Mouse (Mus musculus) limb, embryonic 14.5 days (tissue): ENCODE measurements around the gene Cnpy1. TPM values are rescaled to one million over a fixed set of nuclear protein-coding genes. Genes with fewer than 3 reads are reported as not detected.

Experiments used
- ATAC-seq: fragments of 200-750 bp; cut with Nextera tagmentation; 2 replicates; pipeline ENCODE4 v1.8.0; 2017; ENCODE audit warnings: low read depth, moderate number of reproducible peaks, moderate TSS enrichment; ENCODE audit not compliant: low FRiP score
- DNase-seq: peaks from one replicate; pipeline ENCODE4 v3.0.0-alpha.2; 2015; ENCODE audit warnings: low spot score
- H3K27ac ChIP-seq: fragments of 300-500 bp; sonication (generic); replicated peaks from 2 replicates; pipeline ENCODE4 v1.5.1; 2014; ENCODE audit warnings: low read depth, mild to moderate bottlenecking, low read length, moderate library complexity, mixed read lengths
- H3K27me3 ChIP-seq: fragments of 300-500 bp; sonication (generic); 2 replicates; pipeline ENCODE4 v1.6.1; 2014; ENCODE audit warnings: low read length, mixed read lengths; ENCODE audit not compliant: control insufficient read depth, insufficient read depth
- H3K36me3 ChIP-seq: fragments of 300-500 bp; sonication (generic); 2 replicates; pipeline ENCODE4 v1.6.1; 2014; ENCODE audit warnings: mild to moderate bottlenecking, low read length, moderate library complexity, mixed read lengths; ENCODE audit not compliant: control insufficient read depth, insufficient read depth
- H3K4me1 ChIP-seq: fragments of 300-500 bp; sonication (generic); 2 replicates; pipeline ENCODE4 v1.6.1; 2014; ENCODE audit warnings: antibody characterized with exemption, low read length, mixed read lengths; ENCODE audit not compliant: control insufficient read depth, insufficient read depth
- H3K4me2 ChIP-seq: fragments of 300-500 bp; sonication (generic); replicated peaks from 2 replicates; pipeline ENCODE4 v1.6.1; 2014; ENCODE audit warnings: low read depth, mild to moderate bottlenecking, low read length, moderate library complexity; ENCODE audit not compliant: severe bottlenecking
- H3K4me3 ChIP-seq: fragments of 300-500 bp; sonication (generic); replicated peaks from 2 replicates; pipeline ENCODE4 v1.5.1; 2014; ENCODE audit warnings: low read length
- H3K9ac ChIP-seq: fragments of 300-500 bp; sonication (generic); 2 replicates; pipeline ENCODE4 v1.6.1; 2014; ENCODE audit warnings: mild to moderate bottlenecking, low read depth, low read length, moderate library complexity; ENCODE audit not compliant: severe bottlenecking
- H3K9me3 ChIP-seq: fragments of 300-500 bp; sonication (generic); 2 replicates; pipeline ENCODE4 v1.6.1; 2016; ENCODE audit warnings: low read length; ENCODE audit not compliant: control insufficient read depth
- POLR2A ChIP-seq: fragments of 200-500 bp; IDR thresholded peaks from 2 replicates; pipeline ENCODE4 v1.8.0; 2012; ENCODE audit warnings: inconsistent platforms, mild to moderate bottlenecking, moderate library complexity, borderline replicate concordance; ENCODE audit not compliant: insufficient read depth, insufficient read length; ENCODE audit errors: extremely low read depth
- WGBS: fragments of 180-500 bp; shearing (Covaris S2); extraction: QIAGEN DNeasy Blood & Tissue Kit; methylation state at CpG from one replicate; pipeline ENCODE4 v1.1.7; 2014; 5-methylcytosine and 5-hydroxymethylcytosine counted together
- polyA plus RNA-seq, 2 experiments: library from polyadenylated mRNA; depleted of rRNA in 1 of 2; stranded (reverse) in 1 of 2; unstranded in 1 of 2; fragments of >200 nt; fragmentation: Nextera tagmentation in 1 of 2; extraction: Ambion mirVana in 1 of 2; gene quantifications; 2 replicates each; pipeline versions ENCODE4 v1.2.1 to v1.2.3; 2012 to 2014

Cnpy1 gene
- polyA plus RNA-seq, 2 experiments: 0.26 TPM; not detected in 1

GRCm38 (mm10) chr5:28210591-28211550, 34.7 kb downstream of the Cnpy1 start:
- Histone ChIP-seq H3K36me3 (no peaks in the 10 kb centered on the region), H3K4me2 (no peak overlapping the region), H3K4me3 (no peak overlapping the region), H3K9me3 (no peaks in the 10 kb centered on the region), H3K27me3 (peaks cover 86% of the 10 kb centered on the region), H3K4me1 (peaks cover 6% of the 10 kb centered on the region; the same call in 1 of the 2 replicates), H3K9ac (no peak overlapping the region), H3K27ac (no peak overlapping the region)
- DNase-seq: no peak
- ATAC-seq: no peak
- no peak for TF ChIP-seq POLR2A
- 1% methylated on average over 29 of the region's 29 CpGs for WGBS

DNA sequence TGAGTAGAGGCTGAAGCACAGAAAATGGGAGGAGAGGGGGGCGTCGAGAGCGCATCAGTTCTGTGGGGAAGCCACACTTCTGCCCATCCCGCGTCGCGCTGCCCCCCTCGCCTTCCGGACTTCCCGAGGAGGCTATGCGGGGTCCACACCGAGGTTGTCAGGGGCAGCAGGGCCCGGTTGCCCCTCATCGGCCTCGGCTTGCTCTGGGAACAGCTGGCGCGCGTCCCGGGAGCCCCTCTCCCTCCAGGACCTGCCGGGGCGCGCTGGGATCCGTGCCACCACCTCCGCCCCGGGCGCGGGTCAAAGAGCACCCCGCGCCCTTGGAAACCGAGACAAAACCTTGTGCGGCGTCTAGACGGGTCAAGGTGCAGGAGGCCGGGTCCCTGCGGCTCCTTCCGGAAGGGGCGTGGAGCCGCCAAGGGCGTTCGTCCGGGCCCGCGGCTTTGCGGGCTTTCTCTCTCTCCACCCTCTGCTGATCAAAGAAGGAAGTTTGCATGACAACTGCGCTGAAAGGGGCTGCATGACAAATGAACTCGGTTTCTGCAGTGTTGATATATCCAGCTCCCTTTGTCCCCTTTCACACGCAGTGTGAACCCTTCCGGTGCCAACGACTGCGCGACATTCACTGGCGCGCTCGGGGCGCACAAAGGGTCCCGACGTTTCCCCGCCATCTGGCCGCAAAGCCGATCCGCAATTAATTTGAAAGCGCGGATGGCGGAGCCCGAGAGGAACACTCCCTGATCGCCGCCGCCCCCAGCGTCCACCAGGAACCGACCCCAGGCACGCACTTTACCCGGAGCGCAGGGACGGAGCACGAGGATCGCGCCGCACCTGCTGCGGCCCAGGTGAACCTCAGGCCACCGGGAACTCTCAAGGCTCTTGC, 35.8 kb downstream of the Cnpy1 start:
- no peaks in the 10 kb centered on the region for H3K9me3 ChIP-seq
- no peak overlapping the region for H3K9ac ChIP-seq
- DNase-seq: no peak
- ATAC-seq: no peak
- H3K4me2 ChIP-seq: peak overlapping the region; percentile 47
- peak overlapping the region; percentile 26 for H3K4me3 ChIP-seq
- no peaks in the 10 kb centered on the region for H3K36me3 ChIP-seq
- no peak for TF ChIP-seq POLR2A
- 1% methylated on average over 67 of the region's 80 CpGs for WGBS
- H3K27ac ChIP-seq: no peak overlapping the region
- H3K4me1 ChIP-seq: peaks cover 6% of the 10 kb centered on the region; the same call in 1 of the 2 replicates
- peaks cover 89% of the 10 kb centered on the region for H3K27me3 ChIP-seq

DNA sequence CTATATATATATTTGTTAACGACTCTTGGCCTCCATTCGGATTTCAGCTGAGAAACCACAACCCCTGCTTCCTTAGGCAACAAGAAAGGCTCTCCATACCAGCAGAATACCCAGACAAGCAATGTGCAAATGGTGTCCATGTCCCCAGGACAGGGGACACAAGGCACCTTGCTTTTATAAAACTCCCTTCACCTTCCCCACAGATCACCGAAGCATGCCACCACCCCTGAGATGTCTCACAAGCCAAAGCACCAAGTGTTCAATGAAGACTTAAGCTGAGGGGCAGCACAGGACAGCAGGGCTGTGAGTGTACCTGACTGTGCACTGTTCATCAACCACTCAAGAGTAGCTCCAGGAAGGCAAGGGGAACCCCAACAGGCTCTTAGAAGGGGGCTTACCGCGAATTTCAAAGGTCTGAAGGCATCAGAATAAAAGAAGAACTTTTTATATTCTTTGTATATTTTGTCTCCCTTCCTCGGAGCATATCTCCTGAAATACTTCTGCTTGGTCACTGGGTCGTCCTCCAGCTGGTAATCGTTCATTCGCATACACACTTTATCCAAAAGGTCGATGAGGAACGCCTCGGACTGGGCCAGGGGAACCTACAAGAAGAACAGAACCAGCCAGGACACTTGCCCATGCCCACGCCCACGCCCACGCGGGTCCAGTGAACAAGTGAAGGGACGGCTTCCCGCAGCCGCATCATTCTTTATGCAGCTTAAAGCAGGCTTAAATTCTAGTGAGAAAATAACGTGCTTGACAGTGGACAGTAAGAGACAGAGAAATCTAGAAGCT, 36.7 kb downstream of the Cnpy1 start:
- 13% methylated on average over 20 of the region's 20 CpGs for WGBS
- no peak overlapping the region for H3K4me3 ChIP-seq
- no peak for DNase-seq

DNA sequence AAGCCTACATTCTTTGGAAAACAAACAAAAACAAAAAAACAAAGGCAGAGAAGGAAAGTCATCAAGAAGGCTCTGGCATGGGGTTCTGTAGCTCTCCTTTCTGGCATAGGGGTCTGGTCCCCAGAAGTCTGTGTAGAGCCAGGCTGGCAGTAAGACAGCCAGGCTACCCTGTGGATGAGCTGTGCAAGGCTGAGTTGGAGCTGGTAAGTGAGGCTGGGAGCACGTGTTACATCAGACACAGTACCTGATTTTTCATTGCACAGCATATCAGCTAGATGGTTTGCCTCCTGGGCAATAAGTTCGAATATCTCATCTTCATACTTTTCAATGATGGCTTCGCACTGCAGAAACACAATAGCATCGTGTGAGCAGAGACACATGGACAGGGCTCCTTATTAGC, 38.6 kb downstream of the Cnpy1 start:
- DNase-seq: no peak
- Histone ChIP-seq H3K9ac (no peak overlapping the region), H3K4me2 (no peak overlapping the region), H3K4me1 (peaks cover 6% of the 10 kb centered on the region; the same call in 1 of the 2 replicates), H3K27ac (no peak overlapping the region), H3K9me3 (no peaks in the 10 kb centered on the region), H3K4me3 (no peak overlapping the region), H3K27me3 (peaks cover 80% of the 10 kb centered on the region), H3K36me3 (no peaks in the 10 kb centered on the region)
- WGBS: 64% methylated on average over 4 of the region's 4 CpGs
- no peak for ATAC-seq
- no peak for TF ChIP-seq POLR2A

More for the DNA sequence above, 36.7 kb downstream of the Cnpy1 start:
- Histone ChIP-seq H3K27me3 (peaks cover 90% of the 10 kb centered on the region), H3K36me3 (no peaks in the 10 kb centered on the region), H3K4me2 (no peak overlapping the region), H3K4me1 (peaks cover 6% of the 10 kb centered on the region; the same call in 1 of the 2 replicates), H3K27ac (no peak overlapping the region), H3K9me3 (no peaks in the 10 kb centered on the region), H3K9ac (no peak overlapping the region)
- ATAC-seq: no peak
- TF ChIP-seq POLR2A: no peak
